Mouse (Mus musculus) kidney, postnatal 0 days (tissue): Measurements from ENCODE around the gene Zfp831. TPM values are rescaled to one million over a fixed set of nuclear protein-coding genes. Genes with fewer than 3 reads are reported as not detected.

Experiments
- ATAC-seq: fragments of 200-750 bp; cut with Nextera tagmentation; replicated peaks from 2 replicates; pipeline ENCODE4 v1.8.0; 2017; ENCODE audit warnings: low read depth, moderate number of reproducible peaks, moderate TSS enrichment, moderate library complexity; ENCODE audit not compliant: low FRiP score
- DNase-seq: peaks from one replicate; pipeline ENCODE4 v3.0.0-alpha.2; 2016; ENCODE audit warnings: low spot score
- H3K27ac ChIP-seq: fragments of 300-500 bp; sonication (generic); 2 replicates; pipeline ENCODE4 v1.5.1; 2014; ENCODE audit warnings: mild to moderate bottlenecking
- H3K27me3 ChIP-seq: fragments of 300-500 bp; sonication (generic); 2 replicates; pipeline ENCODE4 v1.6.1; 2014; ENCODE audit warnings: low read length, mixed read lengths; ENCODE audit not compliant: insufficient read depth
- H3K36me3 ChIP-seq: fragments of 300-500 bp; sonication (generic); 2 replicates; pipeline ENCODE4 v1.6.1; 2014; ENCODE audit warnings: low read length, mixed read lengths; ENCODE audit not compliant: insufficient read depth
- H3K4me1 ChIP-seq: fragments of 300-500 bp; sonication (generic); replicated peaks from 2 replicates; pipeline ENCODE4 v1.6.1; 2014; ENCODE audit warnings: antibody characterized with exemption, low read length, mixed read lengths; ENCODE audit not compliant: insufficient read depth
- H3K4me2 ChIP-seq: fragments of 300-500 bp; sonication (generic); 2 replicates; pipeline ENCODE4 v1.6.1; 2014; ENCODE audit warnings: mild to moderate bottlenecking, low read length, moderate library complexity, mixed read lengths
- H3K4me3 ChIP-seq: fragments of 300-500 bp; sonication (generic); replicated peaks from 2 replicates; pipeline ENCODE4 v1.5.1; 2014; ENCODE audit warnings: low read depth, low read length
- H3K9ac ChIP-seq: fragments of 300-500 bp; sonication (generic); 2 replicates; pipeline ENCODE4 v1.6.1; 2014; ENCODE audit warnings: low read depth, low read length
- H3K9me3 ChIP-seq: fragments of 300-500 bp; sonication (generic); replicated peaks from 2 replicates; pipeline ENCODE4 v1.6.1; 2016; ENCODE audit warnings: low read length, inconsistent platforms, mixed read lengths
- CTCF ChIP-seq: IDR thresholded peaks from 2 replicates; pipeline ENCODE4 v1.5.1; 2016; ENCODE audit warnings: antibody characterized with exemption, low read depth, mild to moderate bottlenecking, moderate library complexity
- WGBS: fragments of 180-500 bp; shearing (Covaris S2); extraction: QIAGEN DNeasy Blood & Tissue Kit; methylation state at CpG from one replicate; pipeline ENCODE4 v1.1.7; 2014; 5-methylcytosine and 5-hydroxymethylcytosine counted together
- polyA plus RNA-seq: library from polyadenylated mRNA; unstranded; fragments of >200 nt; fragmentation: Nextera tagmentation; extraction: Ambion mirVana; gene quantifications from 2 replicates; pipeline ENCODE4 v1.2.1, GENCODE M21; 2015

The Zfp831 gene
- polyA plus RNA-seq, 1 experiment from 2014 or later, result not detected

- Histone ChIP-seq H3K9ac (no peak overlapping the region), H3K4me1 (no peaks in the 10 kb centered on the region), H3K4me2 (no peak overlapping the region), H3K4me3 (no peak overlapping the region), H3K9me3 (no peaks in the 10 kb centered on the region), H3K27me3 (no peaks in the 10 kb centered on the region), H3K36me3 (no peaks in the 10 kb centered on the region), H3K27ac (no peak overlapping the region)
- WGBS, result 88% methylated on average over 5 of the region's 5 CpGs
- DNase-seq (no peak), ATAC-seq (no peak)
- TF ChIP-seq CTCF, result no peak
Measured at GRCm38 (mm10) chr2:174609892-174610291, 33.4 kb upstream of the Zfp831 start.

GRCm38 (mm10) chr2:174612386-174613063, 30.8 kb upstream of the Zfp831 start:
- H3K4me2 ChIP-seq, result no peak overlapping the region
- H3K27ac ChIP-seq, result no peak overlapping the region
- H3K36me3 ChIP-seq, result no peaks in the 10 kb centered on the region
- 80% methylated on average over 2 of the region's 2 CpGs for WGBS
- H3K4me1 ChIP-seq, result no peaks in the 10 kb centered on the region
- no peak overlapping the region for H3K4me3 ChIP-seq
- DNase-seq (no peak), ATAC-seq (no peak)
- no peaks in the 10 kb centered on the region for H3K27me3 ChIP-seq
- H3K9me3 ChIP-seq, result no peaks in the 10 kb centered on the region
- no peak for TF ChIP-seq CTCF
- no peak overlapping the region for H3K9ac ChIP-seq

DNA sequence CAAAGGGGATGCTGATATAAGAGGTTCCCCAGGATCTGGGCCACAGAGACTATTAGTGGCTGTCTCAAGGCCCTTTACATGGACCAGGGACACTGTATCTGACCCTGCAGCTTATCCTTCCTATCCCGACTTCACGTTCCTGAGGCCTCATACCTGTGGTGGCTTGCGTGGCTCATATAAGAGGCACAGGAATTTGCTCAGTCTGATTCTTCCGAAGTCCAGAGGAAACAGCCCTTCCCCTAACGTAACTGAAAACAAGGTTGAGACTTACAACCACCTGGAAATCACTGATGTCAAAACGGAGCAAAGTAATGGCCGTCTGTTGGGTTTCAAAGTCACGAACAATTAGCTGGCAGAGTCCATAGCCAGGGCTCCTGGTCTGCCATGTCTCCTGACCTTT, 30.1 kb upstream of the Zfp831 start:
- no peak for DNase-seq
- H3K36me3 ChIP-seq, result no peaks in the 10 kb centered on the region

GRCm38 (mm10) chr2:174613921-174614441, 29.4 kb upstream of the Zfp831 start:
- no peak for ATAC-seq
- whole genome bisulfite sequencing, result 48% methylated on average over 11 of the region's 11 CpGs

More for the DNA sequence above, 30.1 kb upstream of the Zfp831 start:
- H3K27ac ChIP-seq, result no peak overlapping the region
- H3K9ac ChIP-seq, result no peak overlapping the region
- H3K27me3 ChIP-seq, result no peaks in the 10 kb centered on the region
- ATAC-seq, result no peak
- 83% methylated on average over 8 of the region's 8 CpGs for WGBS
- H3K4me1 ChIP-seq, result no peaks in the 10 kb centered on the region
- no peaks in the 10 kb centered on the region for H3K9me3 ChIP-seq
- no peak overlapping the region for H3K4me3 ChIP-seq
- TF ChIP-seq CTCF, result no peak
- H3K4me2 ChIP-seq, result no peak overlapping the region

GRCm38 (mm10) chr2:174621881-174622280, 21.5 kb upstream of the Zfp831 start:
- Histone ChIP-seq H3K27ac (no peak overlapping the region), H3K4me3 (no peak overlapping the region), H3K9me3 (no peaks in the 10 kb centered on the region), H3K27me3 (no peaks in the 10 kb centered on the region), H3K4me1 (no peaks in the 10 kb centered on the region), H3K4me2 (no peak overlapping the region), H3K9ac (no peak overlapping the region), H3K36me3 (no peaks in the 10 kb centered on the region)
- TF ChIP-seq CTCF, result no peak
- DNase-seq, result no peak
- no peak for ATAC-seq
- WGBS, result 89% methylated on average over 7 of the region's 7 CpGs

More at GRCm38 (mm10) chr2:174613921-174614441, 29.4 kb upstream of the Zfp831 start:
- Histone ChIP-seq H3K9me3 (no peaks in the 10 kb centered on the region), H3K27me3 (no peaks in the 10 kb centered on the region), H3K4me3 (no peak overlapping the region), H3K27ac (no peak overlapping the region), H3K4me2 (no peak overlapping the region), H3K36me3 (no peaks in the 10 kb centered on the region), H3K9ac (no peak overlapping the region), H3K4me1 (no peaks in the 10 kb centered on the region)
- no peak for TF ChIP-seq CTCF
- peak; percentile 11 for DNase-seq

DNA sequence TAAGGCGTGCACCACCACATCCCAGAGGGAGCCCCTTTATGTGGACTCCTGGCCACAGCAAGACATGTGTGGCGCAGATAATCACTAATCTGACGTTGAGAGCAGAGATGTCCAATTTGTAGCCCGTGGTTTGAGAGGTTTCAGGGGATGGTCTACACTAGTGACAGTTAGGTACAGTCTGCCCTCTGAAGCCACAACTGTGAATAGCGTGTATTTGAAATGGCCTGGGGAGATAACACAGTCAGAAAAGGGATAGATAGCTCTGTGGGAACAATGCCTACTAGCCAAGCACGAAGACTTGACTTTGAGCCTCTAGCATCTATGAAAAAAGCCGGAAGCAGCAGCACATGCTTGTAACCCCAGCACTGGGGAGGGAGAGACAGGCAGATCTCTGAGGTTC, 18.9 kb upstream of the Zfp831 start:
- TF ChIP-seq CTCF, result no peak
- Histone ChIP-seq H3K4me1 (no peaks in the 10 kb centered on the region), H3K36me3 (no peaks in the 10 kb centered on the region), H3K27ac (no peak overlapping the region), H3K9ac (no peak overlapping the region), H3K4me3 (no peak overlapping the region), H3K27me3 (no peaks in the 10 kb centered on the region), H3K4me2 (no peak overlapping the region), H3K9me3 (no peaks in the 10 kb centered on the region)
- WGBS, result 87% methylated on average over 7 of the region's 7 CpGs
- ATAC-seq (no peak), DNase-seq (no peak)

- TF ChIP-seq CTCF, result no peak
- H3K9ac ChIP-seq, result no peak overlapping the region
- H3K9me3 ChIP-seq, result no peaks in the 10 kb centered on the region
- H3K27ac ChIP-seq, result no peak overlapping the region
- H3K4me1 ChIP-seq, result no peaks in the 10 kb centered on the region
- ATAC-seq, result no peak
- WGBS, result 61% methylated on average over 8 of the region's 8 CpGs
- no peak overlapping the region for H3K4me3 ChIP-seq
- H3K4me2 ChIP-seq, result no peak overlapping the region
- no peaks in the 10 kb centered on the region for H3K36me3 ChIP-seq
- no peaks in the 10 kb centered on the region for H3K27me3 ChIP-seq
- DNase-seq, result no peak
Measured at GRCm38 (mm10) chr2:174627021-174627420, 16.3 kb upstream of the Zfp831 start.
